Mouse (Mus musculus) erythroblast, embryonic 14.5 days (primary cell): ENCODE measurements at regions not wholly inside any gene's neighbourhood (a gene's known extent, or its start where the extent isn't known, plus 50 kb on each side); places are given as distances from the start of the nearest gene placed in this dataset.
"Not testable (repeated sequence)": the region's sequence is repeated elsewhere in the genome, so short reads cannot be mapped to it uniquely, and the experiment has no call there.

ENCODE experiments used
- H3K27me3 ChIP-seq: 2 replicates; pipeline ENCODE4 v1.6.1; 2012; ENCODE audit warnings: inconsistent platforms; ENCODE audit not compliant: control insufficient read depth
- H3K36me3 ChIP-seq: 2 replicates; pipeline ENCODE4 v1.6.1; 2012; ENCODE audit warnings: mild to moderate bottlenecking, inconsistent platforms; ENCODE audit not compliant: control insufficient read depth
- H3K4me1 ChIP-seq: 2 replicates; pipeline ENCODE4 v1.6.1; 2012; ENCODE audit warnings: inconsistent platforms; ENCODE audit not compliant: control insufficient read depth
- H3K4me3 ChIP-seq: replicated peaks from 2 replicates; pipeline ENCODE3; 2012; ENCODE audit warnings: moderate library complexity, mild to moderate bottlenecking, inconsistent platforms
- H3K9me3 ChIP-seq: 2 replicates; pipeline ENCODE4 v1.6.1; 2012; ENCODE audit warnings: low read length, inconsistent platforms, mixed read lengths; ENCODE audit not compliant: control insufficient read depth
- GATA1 ChIP-seq: IDR thresholded peaks from 2 replicates; pipeline ENCODE4 v1.6.1; 2012; ENCODE audit warnings: low read length, inconsistent platforms, mixed read lengths
- TAL1 ChIP-seq: IDR thresholded peaks from 3 replicates; pipeline ENCODE4 v1.6.1; 2012; ENCODE audit warnings: low read length, inconsistent platforms, mixed read lengths

GRCm38 (mm10) chr10:11799510-11799909, 456.3 kb downstream of the Epm2a start:
- TF ChIP-seq TAL1 (no peak), GATA1 (no peak)
- Histone ChIP-seq H3K4me1 (no peaks in the 10 kb centered on the region), H3K36me3 (no peaks in the 10 kb centered on the region), H3K27me3 (no peaks in the 10 kb centered on the region), H3K9me3 (peaks cover 9% of the 10 kb centered on the region), H3K4me3 (no peak overlapping the region)

GRCm38 (mm10) chr10:11801372-11802230, 458.4 kb downstream of the Epm2a start:
- H3K36me3 ChIP-seq, H3K27me3 ChIP-seq, H3K9me3 ChIP-seq, H3K4me3 ChIP-seq, H3K4me1 ChIP-seq: not testable (repeated sequence)

GRCm38 (mm10) chr10:11809255-11809654, 466.1 kb downstream of the Epm2a start:
- no peaks in the 10 kb centered on the region for H3K36me3 ChIP-seq
- TF ChIP-seq TAL1 (no peak), GATA1 (no peak)
- no peaks in the 10 kb centered on the region for H3K27me3 ChIP-seq
- no peak overlapping the region for H3K4me3 ChIP-seq
- peaks cover 12% of the 10 kb centered on the region for H3K9me3 ChIP-seq
- H3K4me1 ChIP-seq: no peaks in the 10 kb centered on the region

GRCm38 (mm10) chr10:11822418-11822959, 479.3 kb downstream of the Epm2a start:
- Histone ChIP-seq H3K4me1 (no peaks in the 10 kb centered on the region), H3K27me3 (no peaks in the 10 kb centered on the region), H3K9me3 (peaks cover 2% of the 10 kb centered on the region; the same call in 1 of the 2 replicates), H3K4me3 (no peak overlapping the region), H3K36me3 (no peaks in the 10 kb centered on the region)
- TF ChIP-seq TAL1 (no peak), GATA1 (no peak)

- Histone ChIP-seq H3K4me1 (no peaks in the 10 kb centered on the region), H3K36me3 (no peaks in the 10 kb centered on the region), H3K4me3 (no peak overlapping the region), H3K9me3 (peaks cover 7% of the 10 kb centered on the region; the same call in 1 of the 2 replicates), H3K27me3 (no peaks in the 10 kb centered on the region)
- TF ChIP-seq TAL1: no peak
- TF ChIP-seq GATA1: no peak
Measured at GRCm38 (mm10) chr10:11841094-11841493, 497.9 kb downstream of the Epm2a start.

GRCm38 (mm10) chr10:11841494-11841893, 498.3 kb downstream of the Epm2a start:
- Histone ChIP-seq H3K4me1 (no peaks in the 10 kb centered on the region), H3K4me3 (no peak overlapping the region), H3K27me3 (no peaks in the 10 kb centered on the region), H3K36me3 (no peaks in the 10 kb centered on the region), H3K9me3 (peaks cover 7% of the 10 kb centered on the region; the same call in 1 of the 2 replicates)
- TF ChIP-seq GATA1: no peak
- TF ChIP-seq TAL1: no peak

GRCm38 (mm10) chr10:11846141-11846540, 502.9 kb downstream of the Epm2a start:
- Histone ChIP-seq H3K4me1 (no peaks in the 10 kb centered on the region), H3K4me3 (no peak overlapping the region), H3K27me3 (no peaks in the 10 kb centered on the region), H3K36me3 (no peaks in the 10 kb centered on the region), H3K9me3 (peaks cover 6% of the 10 kb centered on the region; the same call in 1 of the 2 replicates)
- TF ChIP-seq TAL1: no peak
- TF ChIP-seq GATA1: no peak

GRCm38 (mm10) chr10:11875145-11876131, 532.2 kb downstream of the Epm2a start:
- Histone ChIP-seq H3K27me3 (no peaks in the 10 kb centered on the region), H3K4me3 (no peak overlapping the region), H3K4me1 (no peaks in the 10 kb centered on the region), H3K9me3 (0 out of 2 replicates have a peak, but pooled peaks cover 5% of the 10 kb centered on the region), H3K36me3 (no peaks in the 10 kb centered on the region)
- TF ChIP-seq GATA1: no peak

- no peak for TF ChIP-seq GATA1
- TF ChIP-seq TAL1: no peak
- H3K4me1 ChIP-seq: no peaks in the 10 kb centered on the region
- no peaks in the 10 kb centered on the region for H3K36me3 ChIP-seq
- 0 out of 2 replicates have a peak, but pooled peaks cover 3% of the 10 kb centered on the region for H3K9me3 ChIP-seq
- no peak overlapping the region for H3K4me3 ChIP-seq
- no peaks in the 10 kb centered on the region for H3K27me3 ChIP-seq
Measured at GRCm38 (mm10) chr10:11886237-11886636, 543.0 kb downstream of the Epm2a start.
